Mouse (Mus musculus): ENCODE data around the gene Rbbp5. TPM values are rescaled to one million over a fixed set of nuclear protein-coding genes. Genes with fewer than 3 reads are reported as not detected.
"Not testable (repeated sequence)": the region's sequence is repeated elsewhere in the genome, so short reads cannot be mapped to it uniquely, and the experiment has no call there.

The Rbbp5 gene
- 10 to 100 TPM; 24.8 to 25.0 TPM for total RNA-seq (2021)
- long read RNA-seq, experiment 1, partial matches to known transcripts: 3 of 10 reads
- long read RNA-seq, experiment 1, other reads (novel, unspliced or antisense): 4 of 10 reads
- long read RNA-seq, experiment 2, partial matches to known transcripts: 4 of 15 reads
- long read RNA-seq, experiment 2, other reads (novel, unspliced or antisense): 8 of 15 reads

DNA sequence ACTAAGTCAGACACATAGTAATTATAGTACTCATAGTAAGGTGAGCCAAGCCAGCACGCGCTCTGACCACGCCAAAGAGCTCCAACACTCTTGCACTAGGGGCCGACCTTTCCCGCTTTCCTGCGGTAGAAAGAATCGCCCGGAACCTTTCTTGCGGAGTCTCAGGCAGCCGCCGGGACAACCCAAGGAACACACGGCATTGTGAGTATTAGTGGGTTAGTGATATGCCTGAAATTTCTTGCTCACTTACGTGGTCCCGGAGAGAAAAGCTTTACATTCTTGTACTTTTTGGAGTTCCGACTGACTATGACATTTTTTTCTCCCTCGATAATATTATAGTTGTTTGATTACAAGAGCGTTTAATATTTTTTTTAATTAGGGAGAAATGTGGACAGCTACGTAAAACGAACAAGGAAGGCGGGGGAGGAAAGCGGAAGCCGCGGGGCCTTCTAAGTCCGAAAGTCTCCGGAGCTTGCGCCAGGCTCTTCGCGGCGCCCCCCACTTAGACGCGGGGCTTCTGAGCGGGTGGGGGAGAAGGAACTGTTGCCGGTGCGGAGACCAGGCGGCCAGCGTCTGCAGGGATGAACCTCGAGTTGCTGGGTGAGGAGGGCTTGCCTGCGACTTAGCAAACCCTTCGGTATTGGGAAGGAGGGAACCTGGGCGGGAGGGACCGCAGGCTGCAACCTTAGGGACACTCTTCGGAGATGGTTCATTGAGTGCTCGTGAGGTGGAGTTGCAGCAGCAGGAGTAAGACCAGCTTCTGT is at the start of gene Rbbp5:
Rbbp5 (plus strand) TSS at position 438 of the 764 bp plus-strand sequence.
- DNase-seq (ENCODE audit: low spot score in 2 of 2): peak; percentile 65 to 85

GRCm38 (mm10) chr1:132430818-132431217 is 46.3 kb upstream of the Rbbp5 start:
- no peak for DNase-seq (ENCODE audit: low spot score in 2 of 2)

DNA sequence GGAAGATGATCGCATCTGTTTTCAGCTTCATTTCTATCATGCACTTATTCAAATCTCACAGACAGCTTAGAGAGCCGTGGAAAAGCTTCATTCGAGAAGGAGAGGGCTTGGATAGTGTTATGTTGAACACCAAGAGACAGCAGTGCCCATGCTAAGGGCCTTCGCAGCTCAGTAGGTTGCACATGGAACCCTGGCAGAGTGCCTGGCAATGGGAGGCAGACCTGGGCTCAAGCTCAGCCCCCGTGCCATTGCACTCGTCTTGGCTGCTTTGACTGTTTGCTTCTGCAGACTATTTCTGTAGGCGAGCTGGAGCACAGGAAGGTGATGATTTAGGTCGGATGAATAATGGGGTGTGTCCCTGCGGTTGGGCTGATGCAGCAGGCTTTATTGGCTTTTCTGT is 45.4 kb upstream of the Rbbp5 start:
- peak in 1 of 2 experiments; percentile 25 for DNase-seq (ENCODE audit: low spot score in 2 of 2)

DNA sequence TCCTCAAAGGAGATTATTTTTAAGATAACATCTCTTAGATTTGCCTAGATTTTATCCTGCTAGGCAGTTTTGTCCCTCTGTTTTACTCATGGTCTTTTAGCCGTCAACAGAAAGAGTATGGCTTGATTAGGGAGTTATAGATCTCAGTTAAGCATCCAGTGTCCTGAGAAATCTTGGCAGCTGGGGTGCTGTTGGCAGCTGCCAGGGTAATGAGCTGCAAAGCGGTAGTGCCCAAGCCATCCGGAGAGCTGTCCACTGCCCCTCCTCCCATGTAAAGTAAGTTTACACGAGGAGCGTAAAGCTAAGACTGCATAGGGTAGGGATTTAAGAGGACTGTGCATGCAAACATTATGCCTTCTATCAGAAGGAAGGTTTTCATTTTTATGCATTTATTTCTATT is 43.8 kb upstream of the Rbbp5 start:
- no peak for DNase-seq (ENCODE audit: low spot score in 2 of 2)

GRCm38 (mm10) chr1:132434032-132434431 is 43.1 kb upstream of the Rbbp5 start:
- no peak for DNase-seq (ENCODE audit: low spot score in 2 of 2)

DNA sequence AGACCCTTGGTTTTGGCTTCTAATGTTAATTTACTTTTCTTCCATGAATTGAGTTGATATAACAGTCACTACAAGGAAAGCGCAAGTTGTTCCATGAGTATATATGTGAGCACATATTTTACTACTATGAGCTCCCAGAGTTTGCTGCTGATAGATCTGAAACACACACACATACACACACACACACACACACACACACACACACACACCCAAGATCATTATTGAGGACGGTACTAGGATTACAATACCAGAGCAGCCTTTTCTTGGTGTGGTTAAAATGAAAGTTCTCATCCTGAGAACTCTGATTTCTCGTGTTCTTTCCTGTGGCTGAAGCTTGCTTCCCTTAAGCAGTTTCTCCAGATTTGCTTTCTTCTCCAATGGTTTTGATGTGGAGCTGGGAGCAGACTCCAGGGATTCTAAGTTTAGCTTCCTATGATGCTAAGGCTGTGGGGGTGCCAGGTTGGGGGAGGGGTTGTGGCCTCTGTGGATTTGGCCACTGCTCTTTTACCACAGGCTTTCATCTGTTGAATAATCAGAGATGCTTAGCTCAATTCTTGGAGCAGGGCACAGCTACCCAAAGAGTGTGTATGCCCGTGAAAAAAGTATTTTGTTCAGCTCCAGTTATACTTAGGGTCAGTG is 40.7 kb upstream of the Rbbp5 start:
- no peak for DNase-seq (ENCODE audit: low spot score in 2 of 2)

DNA sequence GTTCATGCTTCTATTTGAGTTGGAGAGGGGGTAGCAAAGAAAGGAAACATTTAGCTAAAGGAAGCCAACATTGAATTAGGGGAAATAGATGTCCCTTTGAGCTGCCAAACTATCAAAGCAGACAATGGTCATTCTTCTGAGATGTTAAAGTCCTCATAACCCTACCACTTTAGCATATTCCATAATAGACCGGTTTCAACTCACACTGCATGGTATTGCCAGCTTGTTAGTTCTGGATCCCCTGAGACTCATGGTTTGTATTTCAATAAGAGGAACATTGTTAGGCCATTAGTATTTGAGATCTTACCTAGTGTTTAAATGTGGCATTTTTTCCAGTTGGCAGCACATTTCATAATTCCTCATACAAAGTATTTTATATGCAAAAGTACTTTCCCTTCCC is 40.2 kb upstream of the Rbbp5 start:
- no peak for DNase-seq (ENCODE audit: low spot score in 2 of 2)

DNA sequence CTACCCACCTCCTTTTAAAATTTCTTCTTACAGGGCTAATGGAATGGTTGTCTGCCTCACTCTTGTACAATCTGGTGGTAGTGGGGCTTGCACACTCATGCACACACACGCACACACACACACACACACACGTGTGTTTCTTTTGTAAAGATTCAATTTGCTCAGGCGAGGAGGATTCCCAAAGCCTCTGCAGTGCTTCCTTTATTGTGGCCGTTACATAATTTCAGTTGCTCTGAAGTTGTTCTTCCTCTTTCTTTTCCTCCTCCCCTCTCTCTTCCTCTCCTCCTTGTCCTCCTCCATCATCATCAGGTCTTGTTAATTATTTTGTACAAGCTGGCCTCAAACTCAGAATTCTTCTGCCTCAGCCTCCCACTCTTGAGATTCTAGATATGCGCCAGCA is 39.8 kb upstream of the Rbbp5 start:
- DNase-seq (ENCODE audit: low spot score in 2 of 2): no peak

DNA sequence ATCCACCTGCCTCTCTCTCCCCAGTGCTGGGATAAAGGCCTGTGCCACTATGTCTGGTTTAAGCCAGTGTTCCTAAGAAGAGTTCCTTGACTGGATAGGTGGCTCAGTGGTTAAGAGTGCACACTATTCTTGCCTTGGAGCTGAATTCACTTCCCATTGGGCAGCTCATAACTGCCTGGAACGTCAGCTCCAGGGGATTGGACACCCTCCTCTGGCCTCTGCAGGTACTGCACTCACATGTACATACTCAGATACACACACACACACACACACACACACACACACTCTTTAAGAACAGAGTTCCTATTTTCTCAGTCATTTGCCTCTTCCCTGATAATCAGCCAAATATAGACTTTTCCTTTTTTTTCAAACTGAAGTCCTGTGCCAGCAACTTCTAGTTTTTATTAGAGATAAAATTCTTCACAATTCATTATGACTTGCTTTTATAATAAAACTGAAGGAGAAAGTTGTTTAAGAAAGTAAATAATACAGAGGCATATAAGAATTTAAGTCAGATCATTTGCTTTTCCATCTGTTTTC is 36.2 kb upstream of the Rbbp5 start:
- DNase-seq (ENCODE audit: low spot score in 2 of 2): no peak

GRCm38 (mm10) chr1:132449742-132450141 is 27.4 kb upstream of the Rbbp5 start:
- no peak for DNase-seq (ENCODE audit: low spot score in 2 of 2)

DNA sequence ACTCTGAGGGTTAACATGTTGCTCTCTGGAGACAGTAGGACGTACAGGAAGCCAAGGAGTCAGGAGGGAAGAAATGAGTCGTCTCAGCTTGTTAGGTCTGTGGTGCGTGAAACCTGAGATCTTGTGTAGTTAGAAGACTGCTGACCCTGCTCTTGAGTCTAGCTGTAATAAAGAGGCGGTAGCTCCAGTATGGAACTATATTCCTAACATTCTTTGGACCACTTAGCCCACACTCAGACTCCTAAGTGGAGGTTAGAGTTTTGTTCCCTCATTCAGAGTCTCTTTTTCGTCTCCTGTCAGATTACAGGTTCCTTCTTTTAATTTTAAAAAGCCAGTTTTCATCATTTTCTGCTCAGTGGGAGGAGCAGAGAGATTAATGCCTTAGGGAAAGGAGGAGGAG is 12.5 kb upstream of the Rbbp5 start:
- DNase-seq (ENCODE audit: low spot score in 2 of 2): no peak

DNA sequence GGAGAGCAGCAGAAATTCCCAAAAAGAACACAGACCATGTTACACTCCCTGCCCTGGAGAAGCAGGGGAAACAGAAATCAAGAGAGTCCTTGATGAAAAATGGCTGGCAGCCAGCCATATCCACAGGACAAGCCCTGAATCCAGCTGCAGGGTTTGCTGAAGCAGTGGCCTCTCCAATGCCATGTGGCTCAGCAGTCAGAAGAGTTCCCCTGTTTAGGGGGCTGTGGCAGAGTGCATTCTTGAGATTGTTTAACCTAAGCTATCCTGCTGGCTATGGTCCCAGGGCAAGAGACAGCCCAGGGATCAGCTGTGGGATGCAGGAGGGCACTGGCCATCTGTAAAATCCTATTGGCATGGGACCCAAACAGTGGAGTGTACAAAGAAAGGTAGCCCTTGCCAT is 8.2 kb upstream of the Rbbp5 start:
- DNase-seq (ENCODE audit: low spot score in 2 of 2): peak in 1 of 2 experiments; percentile 17

DNA sequence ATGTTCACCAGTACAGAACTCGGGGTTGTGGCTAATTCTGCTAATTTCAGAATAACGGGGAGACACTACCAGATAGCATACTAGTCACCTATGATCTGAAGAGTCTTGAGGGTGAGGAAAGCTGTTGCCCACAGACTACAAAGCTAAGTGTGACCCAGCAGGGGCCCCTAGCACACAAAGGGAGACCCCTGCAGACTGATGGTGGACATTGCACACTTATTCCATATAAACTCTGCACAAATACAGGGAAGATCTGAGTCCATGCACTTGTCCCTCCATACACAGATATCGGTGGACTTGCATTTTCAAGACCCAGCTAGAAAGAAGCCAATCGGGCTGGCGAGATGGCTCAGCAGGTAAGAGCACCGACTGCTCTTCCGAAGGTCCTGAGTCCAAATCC is 7.6 kb upstream of the Rbbp5 start:
- DNase-seq (ENCODE audit: low spot score in 2 of 2): no peak

- DNase-seq (ENCODE audit: low spot score in 2 of 2): not testable (repeated sequence)
These were observed 7.1 kb upstream of the Rbbp5 start for GRCm38 (mm10) chr1:132470031-132470430.

- DNase-seq (ENCODE audit: low spot score in 2 of 2): no peak
These were observed 6.1 kb upstream of the Rbbp5 start for GRCm38 (mm10) chr1:132471032-132471431.

DNA sequence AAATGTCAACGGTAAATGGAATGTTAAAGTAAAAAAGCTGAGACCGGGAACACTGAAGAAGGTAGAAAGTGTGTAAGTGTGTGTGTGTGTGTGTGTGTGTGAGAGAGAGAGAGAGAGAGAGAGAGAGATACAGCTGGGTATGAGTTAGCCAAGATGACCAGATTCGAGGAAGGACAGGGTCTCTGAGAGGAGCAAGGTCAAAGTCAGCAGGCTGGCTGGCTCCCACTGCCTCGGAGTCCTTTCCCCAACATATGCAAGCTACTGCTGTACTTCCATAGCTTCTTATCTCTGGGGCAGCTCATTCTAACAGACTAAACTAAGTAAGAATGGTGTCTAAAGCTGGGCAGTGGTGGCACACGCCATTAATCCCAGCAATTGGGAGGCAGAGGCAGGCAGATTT is 5.7 kb upstream of the Rbbp5 start:
- DNase-seq (ENCODE audit: low spot score in 2 of 2): no peak

- DNase-seq (ENCODE audit: low spot score in 2 of 2): no peak
These were observed 4.6 kb upstream of the Rbbp5 start for GRCm38 (mm10) chr1:132472537-132472936.

- DNase-seq (ENCODE audit: low spot score in 2 of 2): no peak
These were observed 2.7 kb upstream of the Rbbp5 start for GRCm38 (mm10) chr1:132474496-132474895.

DNA sequence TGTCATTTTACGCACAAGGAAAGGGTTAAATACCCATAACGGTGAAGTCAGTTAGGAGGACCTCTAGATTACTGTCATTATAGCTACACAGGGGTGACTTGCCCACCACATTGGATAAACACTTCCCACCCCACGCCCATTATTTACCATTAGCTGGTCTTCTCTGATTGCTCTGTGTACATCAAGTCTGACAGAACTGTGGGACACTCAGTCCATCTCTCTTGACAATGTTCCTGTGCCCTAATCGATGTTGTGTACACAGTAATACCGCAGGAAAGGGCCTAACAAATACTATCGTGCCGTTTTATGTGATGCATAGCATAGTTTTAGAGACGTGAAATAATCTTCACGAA is 614 bp upstream of the Rbbp5 start:
- no peak for DNase-seq (ENCODE audit: low spot score in 2 of 2)

DNA sequence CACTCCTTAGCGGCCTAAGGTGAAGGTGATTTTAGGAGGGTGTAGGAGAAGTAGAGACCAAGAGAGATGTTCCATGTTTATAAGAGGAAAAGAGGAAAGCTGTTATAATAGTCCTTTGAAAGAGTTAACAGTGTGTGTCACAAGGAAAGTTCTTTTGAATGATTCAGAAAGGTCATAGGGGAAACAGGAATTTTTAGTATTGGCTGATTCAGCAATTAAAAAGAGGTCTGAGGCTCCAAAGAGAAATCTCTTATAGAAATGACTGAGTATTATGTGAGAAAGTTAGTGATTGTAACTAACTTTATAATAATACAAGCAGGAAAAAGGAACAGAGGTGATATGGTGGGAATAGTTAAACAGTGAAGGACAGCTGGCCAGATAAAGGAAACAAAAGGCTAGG is 2.3 kb downstream of the Rbbp5 start:
- DNase-seq (ENCODE audit: low spot score in 2 of 2): no peak

DNA sequence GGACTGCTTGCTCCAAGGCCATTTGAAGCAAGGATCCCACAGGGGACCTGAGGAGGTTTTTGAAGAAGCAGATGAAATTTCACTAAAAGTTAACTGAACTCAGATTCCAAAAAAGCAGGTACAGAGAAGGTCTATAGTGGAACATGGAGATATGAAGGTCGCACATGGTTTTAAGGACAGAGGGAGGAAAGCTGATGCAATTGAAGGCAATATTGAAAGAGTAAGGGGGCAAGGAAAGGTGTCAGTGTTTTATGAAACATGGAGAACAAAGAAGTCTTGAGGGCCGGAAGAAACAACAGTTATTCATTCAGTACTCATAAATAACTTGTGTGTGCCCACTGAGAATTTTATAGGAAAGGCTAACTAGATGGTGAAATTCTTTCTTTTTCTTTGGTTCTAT is 4.5 kb downstream of the Rbbp5 start:
- no peak for DNase-seq (ENCODE audit: low spot score in 2 of 2)

DNA sequence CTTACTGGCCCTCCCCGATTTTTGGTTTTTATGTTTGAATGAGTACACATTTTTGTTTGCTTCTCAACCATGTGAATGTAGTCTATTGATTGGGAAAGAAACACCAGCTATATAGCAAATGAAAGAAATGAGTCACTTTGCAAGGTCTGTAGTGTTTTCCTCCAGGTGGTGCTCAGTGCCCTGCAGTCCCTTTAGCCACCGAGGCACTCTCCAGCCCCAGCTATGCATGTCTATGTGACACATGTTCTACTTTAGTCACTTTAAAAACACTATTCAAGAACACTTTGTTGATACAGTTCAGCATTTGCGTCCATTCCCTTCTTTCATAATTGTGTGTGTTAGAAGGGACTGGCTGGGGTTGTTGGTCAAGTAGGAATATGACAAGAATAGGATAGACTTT is 6.1 kb downstream of the Rbbp5 start:
- DNase-seq (ENCODE audit: low spot score in 2 of 2): no peak

Measured in gastrocnemius, postnatal 4 days (tissue).